Mouse (Mus musculus): ENCODE measurements around the gene Stard3.
A peak's percentile ranks its signal among the peaks of the same experiment; 100 is the strongest.

Stard3 gene

GRCm38 (mm10) chr11:98358161-98359083 lies at the start of gene Stard3:
TSS of gene Stard3 (plus strand) at chr11:98358368.
- DNase-seq (ENCODE audit: low read depth, low spot score) = peak; percentile 93

GRCm38 (mm10) chr11:98313790-98314323 lies 44.3 kb upstream of the Stard3 start:
- DNase-seq (ENCODE audit: low read depth, low spot score) = peak; percentile 73

GRCm38 (mm10) chr11:98317479-98317878 lies 40.7 kb upstream of the Stard3 start:
- no peak for DNase-seq (ENCODE audit: low read depth, low spot score)

- DNase-seq (ENCODE audit: low read depth, low spot score) = no peak
These were observed 39.6 kb upstream of the Stard3 start for GRCm38 (mm10) chr11:98318421-98319116.

GRCm38 (mm10) chr11:98319120-98319519 lies 39.0 kb upstream of the Stard3 start:
- no peak for DNase-seq (ENCODE audit: low read depth, low spot score)

GRCm38 (mm10) chr11:98319544-98319943 lies 38.6 kb upstream of the Stard3 start:
- no peak for DNase-seq (ENCODE audit: low read depth, low spot score)

- DNase-seq (ENCODE audit: low read depth, low spot score) = no peak
These were observed 38.2 kb upstream of the Stard3 start for GRCm38 (mm10) chr11:98319944-98320343.

- no peak for DNase-seq (ENCODE audit: low read depth, low spot score)
These were observed 37.8 kb upstream of the Stard3 start for GRCm38 (mm10) chr11:98320381-98320780.

- no peak for DNase-seq (ENCODE audit: low read depth, low spot score)
These were observed 37.1 kb upstream of the Stard3 start for GRCm38 (mm10) chr11:98320806-98321676.

GRCm38 (mm10) chr11:98321677-98322003 lies 36.5 kb upstream of the Stard3 start:
- DNase-seq (ENCODE audit: low read depth, low spot score) = no peak

GRCm38 (mm10) chr11:98322159-98322558 lies 36.0 kb upstream of the Stard3 start:
- no peak for DNase-seq (ENCODE audit: low read depth, low spot score)

- no peak for DNase-seq (ENCODE audit: low read depth, low spot score)
These were observed 34.9 kb upstream of the Stard3 start for GRCm38 (mm10) chr11:98323136-98323866.

- peak; percentile 64 for DNase-seq (ENCODE audit: low read depth, low spot score)
These were observed 34.2 kb upstream of the Stard3 start for GRCm38 (mm10) chr11:98323933-98324332.

GRCm38 (mm10) chr11:98325191-98325820 lies 32.9 kb upstream of the Stard3 start:
- no peak for DNase-seq (ENCODE audit: low read depth, low spot score)

GRCm38 (mm10) chr11:98325821-98326218 lies 32.3 kb upstream of the Stard3 start:
- DNase-seq (ENCODE audit: low read depth, low spot score) = no peak

GRCm38 (mm10) chr11:98326741-98327135 lies 31.4 kb upstream of the Stard3 start:
- DNase-seq (ENCODE audit: low read depth, low spot score) = no peak

- DNase-seq (ENCODE audit: low read depth, low spot score) = no peak
These were observed 30.8 kb upstream of the Stard3 start for GRCm38 (mm10) chr11:98327136-98328030.

GRCm38 (mm10) chr11:98328031-98328370 lies 30.2 kb upstream of the Stard3 start:
- DNase-seq (ENCODE audit: low read depth, low spot score) = no peak

GRCm38 (mm10) chr11:98328371-98329069 lies 29.6 kb upstream of the Stard3 start:
- DNase-seq (ENCODE audit: low read depth, low spot score) = no peak

Measured in 3T3-L1 (cell line).